Mouse (Mus musculus): Measurements from ENCODE around the gene Gm17542. TPM values are rescaled to one million over a fixed set of nuclear protein-coding genes. Genes with fewer than 3 reads are reported as not detected.

The Gm17542 gene
- not detected for total RNA-seq (2023)

GRCm38 (mm10) chr10:58718110-58718509 is at the start of gene Gm17542:
Gene Gm17542, minus strand, starts transcription at chr10:58718210.

DNA sequence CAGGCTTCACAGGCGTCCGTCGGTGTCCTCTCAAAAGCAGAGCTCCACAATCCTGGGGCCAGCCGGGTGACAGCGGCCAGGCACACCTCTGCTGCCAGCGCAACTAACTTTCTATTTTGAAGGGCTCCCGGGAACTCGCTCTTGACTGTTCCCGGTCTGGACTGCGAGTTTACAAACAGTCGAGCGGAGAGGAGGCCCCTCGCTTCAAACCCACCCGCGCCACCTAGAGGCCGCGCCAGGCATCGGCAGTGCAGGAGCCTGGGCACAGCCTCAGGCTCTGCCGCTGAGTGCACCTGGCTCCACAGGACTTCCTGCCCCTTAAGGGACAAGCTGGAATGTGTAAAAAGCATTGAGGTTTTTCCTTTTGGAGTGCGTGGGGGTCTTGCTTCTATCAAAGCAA is 42.5 kb downstream of the Gm17542 start, which contains the start of gene Edar:
TSS of gene Edar (minus strand) at position 122 of the 400 bp plus-strand sequence.

Other genes with a start within 250 kb of the Gm17542 start
- 1 to 10 TPM; 3.7 to 4.0 TPM for gene Ccdc138, start 220.3 kb downstream of the Gm17542 start, total RNA-seq (2023)
- gene Edar, start 42.6 kb downstream of the Gm17542 start, total RNA-seq (2023): not detected
- not detected for gene Sh3rf3, start 95.1 kb upstream of the Gm17542 start, total RNA-seq (2023)

Measured in neutrophil, adult 59 days (primary cell).